Mouse (Mus musculus) lung, postnatal 0 days (tissue): ENCODE data around the gene Tfap2b.

Experiments used
- CTCF ChIP-seq: IDR thresholded peaks from 2 replicates; pipeline ENCODE4 v1.5.1; 2016; ENCODE audit warnings: antibody characterized with exemption, mild to moderate bottlenecking
- EP300 ChIP-seq: IDR thresholded peaks from 2 replicates; pipeline ENCODE4 v1.6.1; 2016; ENCODE audit warnings: antibody characterized with exemption, mild to moderate bottlenecking, control low read depth

GRCm38 (mm10) chr1:19233857-19234256, 25.1 kb downstream of the Tfap2b start:
- TF ChIP-seq EP300 (no peak), CTCF (no peak)
